Mouse (Mus musculus) spleen, adult 2 months (tissue): Measurements from ENCODE around the gene Lrp5. TPM values are rescaled to one million over a fixed set of nuclear protein-coding genes. Genes with fewer than 3 reads are reported as not detected.
A peak's percentile ranks its signal among the peaks of the same experiment; 100 is the strongest.

ENCODE experiments used
- DNase-seq, 2 experiments: peaks; one replicate each; pipeline versions ENCODE4 v3.0.0 to v3.0.0-alpha.2; 2012 to 2021; ENCODE audit warnings: low spot score in 2 of 2, low read depth in 1 of 2
- H3K27ac ChIP-seq: fragments of 200-500 bp; 2 replicates; pipeline ENCODE4 v1.5.1; 2012; ENCODE audit warnings: low read length, inconsistent platforms; ENCODE audit not compliant: insufficient read depth
- H3K27me3 ChIP-seq: fragments of 200-500 bp; 2 replicates; pipeline ENCODE4 v1.6.1; 2012; ENCODE audit warnings: mild to moderate bottlenecking, moderate library complexity, low read length, inconsistent platforms; ENCODE audit not compliant: control insufficient read depth, insufficient read depth
- H3K36me3 ChIP-seq: fragments of 200-500 bp; 2 replicates; pipeline ENCODE4 v1.6.1; 2012; ENCODE audit warnings: mild to moderate bottlenecking, low read length, inconsistent platforms; ENCODE audit not compliant: control insufficient read depth, insufficient read depth
- H3K4me1 ChIP-seq: fragments of 200-500 bp; 2 replicates; pipeline ENCODE4 v1.6.1; 2011; ENCODE audit warnings: inconsistent platforms; ENCODE audit not compliant: control insufficient read depth, insufficient read depth, insufficient read length
- H3K4me3 ChIP-seq: fragments of 200-500 bp; 2 replicates; pipeline ENCODE4 v1.5.1; 2011; ENCODE audit warnings: mild to moderate bottlenecking, inconsistent platforms; ENCODE audit not compliant: insufficient read depth, insufficient read length; ENCODE audit errors: extremely low read depth
- CTCF ChIP-seq: fragments of 200-500 bp; IDR thresholded peaks from 2 replicates; pipeline ENCODE4 v1.5.1; 2011; ENCODE audit warnings: mild to moderate bottlenecking, inconsistent platforms; ENCODE audit not compliant: insufficient read depth, insufficient read length, insufficient replicate concordance; ENCODE audit errors: extremely low read depth
- POLR2A ChIP-seq: fragments of 200-500 bp; IDR thresholded peaks from 2 replicates; pipeline ENCODE4 v1.6.1; 2011; ENCODE audit warnings: low read depth, low read length, inconsistent platforms
- whole genome bisulfite sequencing: fragments of 180-500 bp; shearing (Covaris S2); methylation state at CpG from one replicate; pipeline ENCODE4 v1.1.7; 2018; 5-methylcytosine and 5-hydroxymethylcytosine counted together
- polyA plus RNA-seq: library from polyadenylated mRNA; depleted of rRNA; stranded (reverse); fragments of >200 nt; gene quantifications from 2 replicates; pipeline ENCODE4 v1.2.3, GENCODE M21; 2012; rRNA removed

Lrp5 gene
- polyA plus RNA-seq, 1 experiment: 22.6 TPM

DNA sequence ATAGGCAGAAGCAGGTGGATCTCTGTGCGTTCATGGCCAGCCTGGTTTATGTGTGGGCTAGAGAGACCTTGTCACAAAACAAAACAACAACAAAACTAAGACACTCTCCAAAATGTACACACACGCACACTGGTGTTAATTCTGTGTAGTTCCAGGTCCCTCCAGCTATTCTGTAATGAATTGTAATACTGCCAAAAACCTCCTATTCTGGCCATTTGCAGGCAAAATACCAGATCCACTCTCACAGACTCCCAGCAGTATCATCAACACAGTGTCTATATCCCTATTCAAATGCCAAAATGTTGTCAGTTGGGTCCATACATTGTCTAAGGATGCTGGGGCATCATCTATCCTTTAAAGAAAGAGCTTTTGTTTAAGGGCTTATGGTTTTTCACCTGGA lies 141.4 kb downstream of the Lrp5 start:
- Histone ChIP-seq H3K4me3 (no peak overlapping the region), H3K36me3 (peaks cover 5% of the 10 kb centered on the region), H3K4me1 (peaks cover 2% of the 10 kb centered on the region), H3K27ac (no peak overlapping the region), H3K27me3 (no peaks in the 10 kb centered on the region)
- no peak for TF ChIP-seq CTCF
- TF ChIP-seq POLR2A: no peak
- WGBS: 91% methylated on average over 2 of the region's 2 CpGs
- no peak for DNase-seq

DNA sequence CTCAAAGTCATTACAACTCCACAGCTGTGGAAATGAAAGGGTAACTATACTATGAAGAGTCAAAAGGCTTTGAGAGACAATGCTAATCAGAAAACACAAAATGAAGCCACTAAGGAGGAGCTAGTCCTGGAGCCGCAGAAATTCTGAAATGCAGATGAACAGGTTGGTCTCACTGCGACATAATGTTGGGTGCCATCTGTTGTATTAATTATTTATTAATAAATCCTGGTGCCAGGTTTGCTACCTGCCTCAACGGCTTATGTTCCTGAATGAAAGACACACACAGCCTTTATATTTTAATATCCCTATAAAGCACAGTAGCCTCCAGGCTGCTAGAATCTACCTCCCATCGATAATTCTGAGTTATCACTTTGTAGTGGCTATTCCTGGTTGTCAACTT lies 143.8 kb downstream of the Lrp5 start:
- no peak for DNase-seq
- H3K4me1 ChIP-seq: peaks cover 6% of the 10 kb centered on the region
- no peaks in the 10 kb centered on the region for H3K27me3 ChIP-seq
- TF ChIP-seq POLR2A: no peak
- no peak for TF ChIP-seq CTCF
- H3K4me3 ChIP-seq: no peak overlapping the region
- H3K27ac ChIP-seq: no peak overlapping the region
- WGBS: 96% methylated on average over 4 of the region's 4 CpGs
- peaks cover 5% of the 10 kb centered on the region for H3K36me3 ChIP-seq

DNA sequence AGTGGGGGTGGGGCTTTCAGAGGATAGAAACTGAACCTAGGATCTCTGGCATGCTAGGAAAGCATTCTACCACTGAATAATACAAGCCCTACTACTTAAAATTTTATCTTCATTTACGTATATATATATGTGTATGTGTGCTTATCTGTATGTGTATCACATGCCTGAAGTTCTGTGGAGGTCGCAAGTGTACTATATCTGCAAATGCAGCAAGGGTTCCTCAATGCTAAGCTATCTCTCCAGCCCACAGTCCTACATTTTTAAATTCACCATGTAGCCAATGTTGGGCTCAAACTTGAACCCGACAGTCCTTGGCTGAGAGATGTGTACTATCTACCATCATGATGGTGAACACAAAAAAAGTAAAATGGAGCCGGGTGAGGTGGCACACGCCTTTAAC lies 145.4 kb downstream of the Lrp5 start:
- TF ChIP-seq CTCF (no peak), POLR2A (no peak)
- H3K4me1 ChIP-seq: peaks cover 14% of the 10 kb centered on the region
- WGBS: 84% methylated on average over 5 of the region's 5 CpGs
- no peak overlapping the region for H3K4me3 ChIP-seq
- no peak overlapping the region for H3K27ac ChIP-seq
- peaks cover 5% of the 10 kb centered on the region for H3K36me3 ChIP-seq
- no peak for DNase-seq
- H3K27me3 ChIP-seq: no peaks in the 10 kb centered on the region

DNA sequence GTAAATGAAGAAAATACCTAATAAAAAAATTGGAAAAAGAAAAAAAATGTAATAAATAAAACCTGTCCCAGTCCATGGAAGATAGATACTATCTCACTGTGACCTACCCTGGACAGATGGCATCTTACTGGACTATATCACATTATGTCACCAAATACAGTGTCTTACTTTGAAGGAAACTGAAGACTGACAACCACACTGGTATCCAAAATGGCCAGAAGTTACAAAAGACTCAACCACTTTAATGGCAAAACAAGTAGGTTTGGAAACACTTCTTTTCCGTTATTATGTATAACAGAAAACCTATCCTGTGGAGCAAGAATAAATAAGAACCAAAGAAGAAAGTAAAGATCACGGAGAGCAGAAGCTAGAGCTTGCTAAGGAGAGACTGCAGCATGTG lies 146.1 kb downstream of the Lrp5 start:
- no peaks in the 10 kb centered on the region for H3K27me3 ChIP-seq
- H3K36me3 ChIP-seq: peaks cover 5% of the 10 kb centered on the region
- H3K4me3 ChIP-seq: no peak overlapping the region
- TF ChIP-seq POLR2A (no peak), CTCF (no peak)
- no peak overlapping the region for H3K27ac ChIP-seq
- no peak for DNase-seq
- WGBS: 87% methylated on average over 2 of the region's 2 CpGs
- H3K4me1 ChIP-seq: peaks cover 15% of the 10 kb centered on the region; the same call in 1 of the 2 replicates

DNA sequence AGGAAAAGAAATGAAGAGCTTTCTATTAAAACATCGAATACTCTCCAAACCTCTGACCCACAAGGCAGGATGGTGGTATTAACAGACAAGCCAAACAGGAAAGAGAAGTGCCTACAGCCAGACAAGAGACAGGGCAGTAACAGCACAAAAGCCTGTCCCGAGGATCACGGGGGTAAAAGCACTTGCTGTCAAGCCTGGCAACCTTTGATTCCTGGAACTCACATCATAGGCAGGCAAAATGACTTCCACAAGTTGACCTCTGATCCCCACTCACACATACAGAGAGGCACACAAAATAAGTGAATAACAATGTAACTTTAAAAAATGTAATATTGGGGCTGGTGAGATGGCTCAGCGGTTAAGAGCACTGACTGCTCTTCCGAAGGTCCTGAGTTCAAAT lies 146.9 kb downstream of the Lrp5 start:
- no peak overlapping the region for H3K27ac ChIP-seq
- WGBS: 60% methylated on average over 5 of the region's 5 CpGs
- TF ChIP-seq CTCF (no peak), POLR2A (no peak)
- no peak overlapping the region for H3K4me3 ChIP-seq
- peaks cover 17% of the 10 kb centered on the region; the same call in 1 of the 2 replicates for H3K4me1 ChIP-seq
- no peaks in the 10 kb centered on the region for H3K27me3 ChIP-seq
- DNase-seq: no peak
- H3K36me3 ChIP-seq: peaks cover 5% of the 10 kb centered on the region

DNA sequence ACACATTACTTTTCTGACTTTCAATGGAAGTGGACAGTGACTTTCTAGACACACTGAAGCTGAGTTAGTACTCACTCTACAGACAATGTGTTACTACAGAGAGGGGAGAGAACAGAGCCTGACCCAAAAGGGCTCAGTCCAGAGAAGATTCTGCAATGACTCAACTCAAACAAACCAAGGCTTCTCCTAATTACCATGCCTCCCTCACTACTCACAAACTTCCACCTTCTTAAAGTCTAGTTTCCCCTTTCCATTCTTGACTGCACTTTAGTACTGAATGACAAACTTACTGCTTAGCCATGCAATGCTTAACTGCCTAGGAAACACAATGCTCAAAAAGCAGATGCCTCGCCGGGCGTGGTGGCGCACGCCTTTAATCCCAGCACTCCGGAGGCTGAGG lies 148.7 kb downstream of the Lrp5 start:
- Histone ChIP-seq H3K36me3 (peaks cover 2% of the 10 kb centered on the region; the same call in 1 of the 2 replicates), H3K4me3 (no peak overlapping the region), H3K4me1 (peaks cover 18% of the 10 kb centered on the region; the same call in 1 of the 2 replicates), H3K27me3 (no peaks in the 10 kb centered on the region), H3K27ac (no peak overlapping the region)
- TF ChIP-seq CTCF (no peak), POLR2A (no peak)
- 59% methylated on average over 6 of the region's 6 CpGs for WGBS
- DNase-seq: peak in 1 of 2 experiments; percentile 14

DNA sequence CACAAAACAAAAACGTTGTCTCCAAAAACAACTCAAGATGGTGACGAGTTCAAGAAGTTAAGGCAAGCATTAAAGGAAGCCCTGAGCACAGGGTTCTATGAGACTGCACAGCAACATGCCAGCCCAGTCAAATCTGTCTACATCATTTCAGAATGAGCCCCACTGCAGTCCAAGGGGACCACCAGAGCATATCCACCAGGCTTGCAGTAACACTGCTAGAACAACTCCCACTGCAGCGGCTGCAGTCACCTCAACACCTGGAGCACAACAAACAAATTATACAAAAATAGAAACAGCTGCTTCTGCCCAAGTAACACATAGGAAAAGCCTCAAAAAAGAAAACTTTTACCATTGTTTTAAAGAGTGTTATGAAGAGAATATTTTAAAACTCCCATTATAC lies 151.4 kb downstream of the Lrp5 start:
- DNase-seq: no peak
- no peaks in the 10 kb centered on the region for H3K27me3 ChIP-seq
- no peak overlapping the region for H3K4me3 ChIP-seq
- TF ChIP-seq POLR2A: no peak
- H3K27ac ChIP-seq: no peak overlapping the region
- WGBS: 73% methylated on average over 3 of the region's 3 CpGs
- no peaks in the 10 kb centered on the region for H3K36me3 ChIP-seq
- peaks cover 18% of the 10 kb centered on the region for H3K4me1 ChIP-seq

Other genes with a start within 250 kb of the Lrp5 start
- 34.0 and 34.4 TPM in 2 replicates for gene Ppp6r3, start 110.8 kb downstream of the Lrp5 start, polyA plus RNA-seq
- gene 1810055G02Rik, start 21.7 kb upstream of the Lrp5 start, polyA plus RNA-seq: 6.7 and 11.0 TPM in 2 replicates
- 13.9 and 14.2 TPM in 2 replicates for gene Kmt5b, start 80.9 kb upstream of the Lrp5 start, polyA plus RNA-seq
- 21.2 and 23.0 TPM in 2 replicates for gene Chka, start 165.2 kb upstream of the Lrp5 start, polyA plus RNA-seq
- gene Tcirg1, start 220.6 kb upstream of the Lrp5 start, polyA plus RNA-seq: 269 and 299 TPM in 2 replicates
- gene Ndufs8, start 226.2 kb upstream of the Lrp5 start, polyA plus RNA-seq: 120 and 161 TPM in 2 replicates
- gene Aldh3b1, start 243.2 kb upstream of the Lrp5 start, polyA plus RNA-seq: 24.6 and 26.1 TPM in 2 replicates
- gene Unc93b1, start 248.6 kb upstream of the Lrp5 start, polyA plus RNA-seq: 753 and 934 TPM in 2 replicates